Mouse (Mus musculus) stomach, postnatal 0 days (tissue): ENCODE results near the gene Tgfbrap1.

Source experiments
- CTCF ChIP-seq: IDR thresholded peaks from 2 replicates; pipeline ENCODE4 v1.5.1; 2016; ENCODE audit warnings: antibody characterized with exemption, low read depth, mild to moderate bottlenecking, moderate library complexity
- EP300 ChIP-seq: optimal IDR thresholded peaks from 2 replicates; pipeline ENCODE3; 2016; ENCODE audit warnings: antibody characterized with exemption

DNA sequence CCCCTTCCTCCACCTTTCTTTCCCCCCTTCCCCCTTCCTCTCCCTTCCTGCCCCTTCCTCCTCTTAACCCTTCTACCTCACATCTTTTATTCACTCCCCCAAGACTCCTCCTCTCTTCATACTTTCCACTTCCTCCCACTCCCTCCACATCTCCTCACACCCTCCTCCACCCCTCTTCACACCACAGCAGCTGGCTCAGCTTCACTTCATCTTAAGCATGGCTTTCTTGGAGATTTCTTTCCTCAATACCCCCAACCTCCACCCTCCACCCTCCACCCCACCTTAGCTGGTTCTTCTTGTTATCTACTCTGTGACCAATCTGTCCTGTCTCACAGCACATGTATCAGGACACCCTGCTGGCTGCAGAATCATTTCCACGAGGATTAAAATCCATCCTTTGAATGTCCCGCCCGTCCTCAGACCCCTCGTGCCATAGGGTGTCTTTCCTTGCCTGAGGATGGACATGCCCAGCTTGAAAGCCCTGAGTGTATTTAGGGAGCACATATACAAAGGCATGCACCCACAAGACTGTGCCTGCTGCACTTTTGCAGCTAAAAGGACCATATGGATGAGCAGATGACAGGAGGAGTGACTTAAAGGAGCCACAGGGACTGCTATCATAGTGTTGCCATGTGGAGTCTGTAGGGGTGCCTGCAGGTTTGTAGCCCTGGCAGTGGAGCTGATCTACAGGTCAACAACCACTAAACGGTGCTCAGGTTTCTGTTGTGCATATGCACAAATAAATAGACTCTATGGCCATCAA is 32.0 kb upstream of the Tgfbrap1 start:
- TF ChIP-seq CTCF (no peak), EP300 (no peak)
